Comparison of ENCODE assay signal across 11 mouse cellular contexts in genomic region chr4:62427978-62428758, GRCm38 (mm10). TPM values are rescaled to one million over a fixed set of nuclear protein-coding genes. Genes with fewer than 3 reads are reported as not detected.
A peak's percentile ranks its signal among the peaks of the same experiment; 100 is the strongest.
DNase-seq lines count a peak whose midpoint lies in the region; ATAC-seq and TF ChIP-seq lines count a peak whose summit lies in the region.
"Had no signal": no experiment of that assay in that cellular context is flagged by ENCODE, and none has a peak within 500 bp of the region (broad histone marks: within the 10 kb centered on the region; RNA-seq: fewer than 3 reads in every experiment).

No protein-coding gene starts in this region.

- TF ChIP-seq CTCF in gastrocnemius, adult 2 months (IDR thresholded peaks at IDR 0.05) = no peak
- no peak for TF ChIP-seq CTCF in kidney, adult 2 months (conservative IDR thresholded peaks at IDR 0.05; ENCODE audit: insufficient read depth, insufficient read length, low read depth, low read length)
- no peak for TF ChIP-seq CTCF in hindbrain, postnatal 0 days (IDR thresholded peaks at IDR 0.05; ENCODE audit: low read depth)

- no peak overlapping the region for H3K9ac ChIP-seq in kidney, embryonic 16.5 days (replicated peaks; ENCODE audit: low read length)
- no peak overlapping the region for H3K9ac ChIP-seq in hindbrain, postnatal 0 days (replicated peaks; ENCODE audit: low read length)

- no peak for DNase-seq in gastrocnemius, adult 2 months
- no peak for DNase-seq in gastrocnemius, postnatal 4 days (ENCODE audit: low spot score in 2 of 2)
- no peak for DNase-seq in kidney, adult 2 months
- peak; percentile 46 for DNase-seq in cerebellum, adult 9-11 months
- DNase-seq in hindbrain, postnatal 0 days (ENCODE audit: low spot score) = no peak
- DNase-seq in embryo, embryonic 9.5 days (ENCODE audit: extremely low spot score) = no peak
- no peak for DNase-seq in kidney, postnatal 14 days
- DNase-seq: kidney, postnatal 10 days had no signal

- H3K4me3 ChIP-seq in gastrocnemius, adult 2 months = no peak overlapping the region
- H3K4me3 ChIP-seq in kidney, embryonic 16.5 days (ENCODE audit: low read length) = no peak overlapping the region
- H3K4me3 ChIP-seq in kidney, adult 2 months (ENCODE audit: insufficient read depth, low read depth, low read length) = no peak overlapping the region
- no peak overlapping the region for H3K4me3 ChIP-seq in hindbrain, postnatal 0 days (ENCODE audit: low read length)
- H3K4me3 ChIP-seq: midbrain, embryonic 10.5 days had no signal

- no peaks in the 10 kb centered on the region for H3K9me3 ChIP-seq in kidney, embryonic 16.5 days (ENCODE audit: low read length)
- H3K9me3 ChIP-seq in hindbrain, postnatal 0 days (ENCODE audit: low read length) = no peaks in the 10 kb centered on the region
- H3K9me3 ChIP-seq: midbrain, embryonic 10.5 days had no signal

- peak; percentile 49 for ATAC-seq in kidney, embryonic 16.5 days (ENCODE audit: low FRiP score, low TSS enrichment)
- 0 out of 2 replicates have a peak, but pooled peaks have one; percentile 54 for ATAC-seq in hindbrain, postnatal 0 days

- peak overlapping the region; percentile 79; the same call in 1 of the 2 replicates for H3K27ac ChIP-seq in gastrocnemius, adult 2 months
- no peak overlapping the region for H3K27ac ChIP-seq in kidney, embryonic 16.5 days (ENCODE audit: low read length)
- no peak overlapping the region for H3K27ac ChIP-seq in kidney, adult 2 months (ENCODE audit: insufficient read depth, low read depth, low read length)
- H3K27ac ChIP-seq in hindbrain, postnatal 0 days = no peak overlapping the region
- H3K27ac ChIP-seq: midbrain, embryonic 10.5 days had no signal

- H3K4me2 ChIP-seq in kidney, embryonic 16.5 days (replicated peaks; ENCODE audit: low read depth, low read length) = no peak overlapping the region
- H3K4me2 ChIP-seq in hindbrain, postnatal 0 days (ENCODE audit: low read depth, low read length) = no peak overlapping the region

- TF ChIP-seq POLR2A in kidney, adult 2 months (IDR thresholded peaks at IDR 0.05; ENCODE audit: low read depth, low read length) = no peak

- peaks cover 22% of the 10 kb centered on the region for H3K36me3 ChIP-seq in kidney, embryonic 16.5 days (ENCODE audit: insufficient read depth, low read length)
- peaks cover 4% of the 10 kb centered on the region; the same call in 1 of the 2 replicates for H3K36me3 ChIP-seq in kidney, adult 2 months (ENCODE audit: control insufficient read depth, insufficient read depth, low read length)
- H3K36me3 ChIP-seq in hindbrain, postnatal 0 days (ENCODE audit: insufficient read depth, low read length) = peaks cover 20% of the 10 kb centered on the region

- H3K4me1 ChIP-seq in kidney, embryonic 16.5 days (ENCODE audit: insufficient read depth, low read length) = no peaks in the 10 kb centered on the region
- H3K4me1 ChIP-seq in kidney, adult 2 months (ENCODE audit: control insufficient read depth, insufficient read depth, low read length) = no peaks in the 10 kb centered on the region; the same call in 1 of the 2 replicates
- H3K4me1 ChIP-seq in hindbrain, postnatal 0 days (ENCODE audit: insufficient read depth, low read length) = no peaks in the 10 kb centered on the region
- H3K4me1 ChIP-seq: midbrain, embryonic 10.5 days had no signal

- WGBS in kidney, embryonic 16.5 days = 78% methylated on average over 17 of the region's 17 CpGs
- WGBS in kidney, adult 2 months = 75% methylated on average over 17 of the region's 17 CpGs
- 77% methylated on average over 17 of the region's 17 CpGs for WGBS in hindbrain, postnatal 0 days

- H3K27me3 ChIP-seq in kidney, embryonic 16.5 days (ENCODE audit: insufficient read depth, low read length) = no peaks in the 10 kb centered on the region
- H3K27me3 ChIP-seq in kidney, adult 2 months (replicated peaks; ENCODE audit: control insufficient read depth, insufficient read depth, low read length) = no peaks in the 10 kb centered on the region
- no peaks in the 10 kb centered on the region for H3K27me3 ChIP-seq in hindbrain, postnatal 0 days (ENCODE audit: insufficient read depth, low read length)

- intact Hi-C loops in gastrocnemius, adult 2 months (cut with DNase I) = no loop called here

RNA-seq across cellular contexts. Expression of gene Rnf183, which starts 6.9 kb away (rescaled TPM):
- not detected for total RNA-seq in gastrocnemius, adult 2 months (2021)
- total RNA-seq in gastrocnemius, postnatal 4 days (2021) = not detected
- 0.40 and 0.95 TPM in 2 replicates for polyA plus RNA-seq in kidney, embryonic 16.5 days (2015; fragmentation: Nextera tagmentation; extraction: Ambion mirVana)
- 180 and 248 TPM in 2 replicates for polyA plus RNA-seq in kidney, adult 2 months (2012; rRNA removed)
- 0.93 and 3.4 TPM in 2 replicates for total RNA-seq in hindbrain, postnatal 0 days (2014; rRNA removed)
- 0.14 TPM in 1 of 2 replicates, not detected in the other for polyA plus RNA-seq in hindbrain, postnatal 0 days (2015; fragmentation: Nextera tagmentation; extraction: Ambion mirVana)
- total RNA-seq: left cerebral cortex, postnatal 10 days had no signal
- polyA plus RNA-seq: midbrain, embryonic 10.5 days had no signal

RNA-seq across cellular contexts. Expression of gene Prpf4, which starts 19.6 kb away (rescaled TPM):
- 10 to 100 TPM; 15.8 to 17.5 TPM for total RNA-seq in gastrocnemius, adult 2 months (2021)
- total RNA-seq in gastrocnemius, postnatal 4 days (2021) = 10 to 100 TPM; 14.0 to 15.0 TPM
- 25.2 and 25.8 TPM in 2 replicates for polyA plus RNA-seq in kidney, embryonic 16.5 days (2015; fragmentation: Nextera tagmentation; extraction: Ambion mirVana)
- polyA plus RNA-seq in kidney, adult 2 months (2012; rRNA removed) = 10.4 and 10.9 TPM in 2 replicates
- 14.3 and 19.6 TPM in 2 replicates for total RNA-seq in hindbrain, postnatal 0 days (2014; rRNA removed)
- 12.2 and 13.8 TPM in 2 replicates for polyA plus RNA-seq in hindbrain, postnatal 0 days (2015; fragmentation: Nextera tagmentation; extraction: Ambion mirVana)

RNA-seq across cellular contexts. Expression of gene Cdc26, which starts 19.7 kb away (rescaled TPM):
- 10 to 100 TPM; 46.8 to 50.0 TPM for total RNA-seq in gastrocnemius, adult 2 months (2021)
- 10 to 100 TPM; 71.3 to 78.6 TPM for total RNA-seq in gastrocnemius, postnatal 4 days (2021)
- polyA plus RNA-seq in kidney, embryonic 16.5 days (2015; fragmentation: Nextera tagmentation; extraction: Ambion mirVana) = 147 and 149 TPM in 2 replicates
- polyA plus RNA-seq in kidney, adult 2 months (2012; rRNA removed) = 25.3 and 31.7 TPM in 2 replicates
- total RNA-seq in hindbrain, postnatal 0 days (2014; rRNA removed) = 24.7 and 30.1 TPM in 2 replicates
- 75.2 and 78.3 TPM in 2 replicates for polyA plus RNA-seq in hindbrain, postnatal 0 days (2015; fragmentation: Nextera tagmentation; extraction: Ambion mirVana)

RNA-seq across cellular contexts. Expression of gene Wdr31, which starts 42.5 kb away (rescaled TPM):
- under 1 TPM; 0.26 to 0.28 TPM for total RNA-seq in gastrocnemius, adult 2 months (2021)
- 1 to 10 TPM in 1 of 2 experiments, under 1 TPM in 1; 0.91 to 1.1 TPM for total RNA-seq in gastrocnemius, postnatal 4 days (2021)
- 13.2 and 14.3 TPM in 2 replicates for polyA plus RNA-seq in kidney, embryonic 16.5 days (2015; fragmentation: Nextera tagmentation; extraction: Ambion mirVana)
- polyA plus RNA-seq in kidney, adult 2 months (2012; rRNA removed) = 10.5 and 12.3 TPM in 2 replicates
- 3.5 and 4.3 TPM in 2 replicates for total RNA-seq in hindbrain, postnatal 0 days (2014; rRNA removed)
- polyA plus RNA-seq in hindbrain, postnatal 0 days (2015; fragmentation: Nextera tagmentation; extraction: Ambion mirVana) = 16.4 and 17.6 TPM in 2 replicates

RNA-seq across cellular contexts. Expression of gene Bspry, which starts 51.7 kb away (rescaled TPM):
- not detected for total RNA-seq in gastrocnemius, adult 2 months (2021)
- total RNA-seq in gastrocnemius, postnatal 4 days (2021) = 1 to 10 TPM; 1.1 to 1.7 TPM
- polyA plus RNA-seq in kidney, embryonic 16.5 days (2015; fragmentation: Nextera tagmentation; extraction: Ambion mirVana) = 25.9 and 28.3 TPM in 2 replicates
- 51.1 and 52.4 TPM in 2 replicates for polyA plus RNA-seq in kidney, adult 2 months (2012; rRNA removed)
- total RNA-seq in hindbrain, postnatal 0 days (2014; rRNA removed) = 0.37 and 2.0 TPM in 2 replicates
- polyA plus RNA-seq in hindbrain, postnatal 0 days (2015; fragmentation: Nextera tagmentation; extraction: Ambion mirVana) = 0.95 and 0.96 TPM in 2 replicates
